Mouse (Mus musculus): Measurements from ENCODE around the gene Wdr82. TPM values are rescaled to one million over a fixed set of nuclear protein-coding genes. Genes with fewer than 3 reads are reported as not detected.

Wdr82 gene
- polyA plus RNA-seq, 1 experiment: 49.1 TPM

DNA sequence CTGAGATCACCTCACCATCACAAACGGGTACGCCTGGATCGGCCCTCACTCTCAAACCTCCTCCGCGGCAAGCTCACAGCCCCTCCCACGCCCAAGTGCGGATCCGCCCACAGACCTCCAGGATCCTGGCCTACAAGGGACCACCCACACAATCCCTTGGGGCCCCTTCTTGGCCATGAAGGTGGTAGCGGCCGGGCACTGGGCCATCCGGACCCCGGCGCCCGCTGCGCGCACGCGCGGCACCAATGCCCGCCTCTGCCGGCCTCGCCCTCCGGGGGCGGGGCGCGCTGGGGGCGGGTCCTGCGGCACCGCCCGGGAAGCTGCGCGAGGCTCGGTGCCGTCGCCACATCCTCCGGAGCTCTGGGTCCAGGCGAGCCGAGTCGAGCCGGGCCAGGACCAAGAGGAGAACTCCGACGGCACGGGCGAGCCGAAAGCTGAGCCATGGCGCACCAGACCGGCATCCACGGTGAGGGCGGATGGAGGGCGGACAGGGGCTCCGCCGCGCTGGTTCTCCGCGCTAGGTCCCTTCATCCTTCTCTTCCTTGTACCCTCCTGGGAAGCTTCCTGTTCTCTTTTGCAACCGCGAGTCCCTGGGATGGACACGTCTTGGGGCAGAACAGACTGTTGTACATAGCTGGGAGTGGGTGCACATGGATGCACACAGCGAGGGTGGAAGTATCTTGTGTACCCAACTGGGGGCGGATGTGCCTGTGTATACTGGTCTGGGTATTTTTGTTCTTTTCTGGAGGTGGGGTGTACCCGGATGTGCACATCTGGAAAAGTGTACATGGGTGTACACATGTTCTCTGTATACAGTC is 32.3 kb downstream of the Wdr82 start, which contains the start of gene Twf2:
Gene Twf2 (plus strand): TSS at position 290 of the 818 bp plus-strand sequence.
- under 1% methylated on average over 61 of the region's 61 CpGs for WGBS
- Histone ChIP-seq H3K4me1 (ENCODE audit: control insufficient read depth, insufficient read depth, low read length) (peaks cover 25% of the 10 kb centered on the region), H3K4me3 (replicated peaks; ENCODE audit: extremely low read depth, low read depth, low read length) (peak within 1 kb of the TSS; percentile 97)
- TF ChIP-seq POLR2A (IDR thresholded peaks at IDR 0.05; ENCODE audit: borderline replicate concordance, extremely low read depth, low read depth, low read length): peak; percentile 68; the same call in 1 of the 2 replicates
- TF ChIP-seq CTCF (IDR thresholded peaks at IDR 0.05; ENCODE audit: insufficient read depth, low read length): no peak
- peak; percentile 90 for DNase-seq

DNA sequence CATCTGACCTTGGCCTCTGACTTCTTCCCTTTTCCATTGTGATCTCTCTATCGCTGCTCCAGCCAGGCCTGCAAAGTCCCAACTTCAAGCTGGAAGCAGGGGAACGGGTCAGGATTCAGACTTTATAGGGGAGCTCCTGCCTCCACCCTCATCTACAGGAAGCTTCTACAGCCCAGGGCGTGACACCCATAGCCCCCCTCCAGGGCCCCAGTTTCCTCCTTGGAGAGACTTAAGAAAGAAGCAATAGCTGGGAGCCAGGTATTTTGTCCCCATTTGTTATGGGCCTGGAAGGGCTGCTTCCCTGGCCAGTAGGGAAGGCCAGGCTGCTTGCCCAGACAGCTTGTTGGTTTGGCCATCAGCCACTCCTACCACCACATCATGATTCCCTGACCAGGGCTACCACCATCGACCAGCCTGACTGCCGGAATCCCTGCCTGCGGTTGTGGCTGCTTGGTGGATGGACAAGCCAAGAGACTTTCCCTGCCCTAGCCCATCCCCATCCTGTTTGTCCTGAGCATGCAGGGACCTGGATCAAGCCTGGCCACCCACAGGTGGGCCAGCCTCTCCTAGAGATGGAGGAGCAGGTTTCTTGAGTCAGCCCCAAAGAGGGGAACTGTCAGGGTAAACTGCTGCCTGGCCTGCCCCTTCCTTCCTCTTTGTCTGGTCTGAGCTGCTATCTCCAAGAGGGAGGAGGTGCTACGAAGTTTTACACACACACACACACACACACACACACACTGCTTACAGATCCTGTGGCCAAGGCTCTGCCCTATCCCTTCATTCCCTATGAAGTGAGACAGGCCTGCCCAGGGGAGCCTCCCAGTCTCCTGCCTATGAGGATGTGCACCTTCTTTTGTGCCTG is 33.5 kb downstream of the Wdr82 start:
- peaks cover 22% of the 10 kb centered on the region for H3K4me1 ChIP-seq (ENCODE audit: control insufficient read depth, insufficient read depth, low read length)
- TF ChIP-seq CTCF (IDR thresholded peaks at IDR 0.05; ENCODE audit: insufficient read depth, low read length) (no peak), POLR2A (IDR thresholded peaks at IDR 0.05; ENCODE audit: borderline replicate concordance, extremely low read depth, low read depth, low read length) (no peak)
- no peak for DNase-seq
- 31% methylated on average over 7 of the region's 7 CpGs for WGBS
- peak overlapping the region; percentile 7 for H3K4me3 ChIP-seq (replicated peaks; ENCODE audit: extremely low read depth, low read depth, low read length)

DNA sequence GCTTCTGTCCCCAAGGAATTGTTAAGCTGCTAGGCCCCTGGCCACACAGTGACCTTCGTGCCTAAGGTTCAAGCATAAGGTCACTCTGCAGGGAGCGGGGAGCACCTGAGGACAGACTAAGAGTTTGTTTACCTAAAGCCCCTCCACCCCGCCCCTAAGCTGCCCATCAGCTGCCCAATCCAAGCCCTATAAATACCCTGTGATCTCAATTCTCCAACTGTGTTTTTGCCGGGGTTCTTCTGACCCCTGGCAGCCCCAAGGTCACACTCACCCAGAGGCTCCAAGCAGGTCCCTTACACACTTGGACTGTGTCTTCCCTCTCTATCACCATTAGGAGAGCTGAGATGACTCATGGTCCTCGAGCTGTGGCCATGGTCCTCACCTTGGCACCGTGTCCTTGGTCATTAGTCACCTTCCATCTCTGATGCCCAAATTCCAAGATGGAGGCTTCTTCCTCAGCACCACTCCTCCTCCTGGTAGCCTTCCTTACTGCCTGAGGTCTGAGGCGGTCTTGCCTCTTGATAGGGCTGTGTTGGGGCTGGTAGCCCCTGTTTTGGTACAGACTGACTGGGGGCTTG is 35.1 kb downstream of the Wdr82 start:
- TF ChIP-seq POLR2A (IDR thresholded peaks at IDR 0.05; ENCODE audit: borderline replicate concordance, extremely low read depth, low read depth, low read length) (no peak), CTCF (IDR thresholded peaks at IDR 0.05; ENCODE audit: insufficient read depth, low read length) (no peak)
- H3K4me1 ChIP-seq (ENCODE audit: control insufficient read depth, insufficient read depth, low read length): peaks cover 18% of the 10 kb centered on the region
- WGBS: 70% methylated on average over 7 of the region's 7 CpGs
- no peak overlapping the region for H3K4me3 ChIP-seq (replicated peaks; ENCODE audit: extremely low read depth, low read depth, low read length)
- DNase-seq: no peak

DNA sequence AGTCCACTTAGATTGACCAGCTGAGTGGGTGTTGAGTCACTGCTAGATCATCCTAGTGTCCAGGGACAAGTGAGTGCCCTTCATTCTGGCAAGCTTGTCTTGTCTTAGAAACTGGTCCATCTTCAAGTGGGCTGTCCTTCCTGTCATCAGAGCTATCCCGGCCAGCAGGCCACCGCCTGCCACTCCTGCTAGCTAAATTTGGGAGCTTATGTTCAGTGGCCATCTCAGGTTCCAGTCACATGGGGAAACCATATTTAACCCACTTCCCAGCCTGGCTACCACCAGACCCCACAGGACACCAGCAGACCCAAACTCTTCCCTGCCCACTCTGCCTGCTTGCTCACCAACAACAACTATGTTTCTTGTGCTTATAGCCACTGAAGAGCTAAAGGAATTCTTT is 35.8 kb downstream of the Wdr82 start:
- Histone ChIP-seq H3K4me1 (ENCODE audit: control insufficient read depth, insufficient read depth, low read length) (peaks cover 21% of the 10 kb centered on the region), H3K4me3 (replicated peaks; ENCODE audit: extremely low read depth, low read depth, low read length) (no peak overlapping the region)
- 47% methylated on average over 2 of the region's 2 CpGs for WGBS
- DNase-seq: no peak
- TF ChIP-seq CTCF (IDR thresholded peaks at IDR 0.05; ENCODE audit: insufficient read depth, low read length): no peak
- TF ChIP-seq POLR2A (IDR thresholded peaks at IDR 0.05; ENCODE audit: borderline replicate concordance, extremely low read depth, low read depth, low read length): no peak

GRCm38 (mm10) chr9:106208181-106208580 is 37.5 kb downstream of the Wdr82 start:
- no peak overlapping the region for H3K4me3 ChIP-seq (replicated peaks; ENCODE audit: extremely low read depth, low read depth, low read length)
- H3K4me1 ChIP-seq (ENCODE audit: control insufficient read depth, insufficient read depth, low read length): peaks cover 25% of the 10 kb centered on the region
- DNase-seq: no peak
- TF ChIP-seq CTCF (IDR thresholded peaks at IDR 0.05; ENCODE audit: insufficient read depth, low read length) (no peak), POLR2A (IDR thresholded peaks at IDR 0.05; ENCODE audit: borderline replicate concordance, extremely low read depth, low read depth, low read length) (no peak)
- WGBS: 79% methylated on average over 5 of the region's 5 CpGs

DNA sequence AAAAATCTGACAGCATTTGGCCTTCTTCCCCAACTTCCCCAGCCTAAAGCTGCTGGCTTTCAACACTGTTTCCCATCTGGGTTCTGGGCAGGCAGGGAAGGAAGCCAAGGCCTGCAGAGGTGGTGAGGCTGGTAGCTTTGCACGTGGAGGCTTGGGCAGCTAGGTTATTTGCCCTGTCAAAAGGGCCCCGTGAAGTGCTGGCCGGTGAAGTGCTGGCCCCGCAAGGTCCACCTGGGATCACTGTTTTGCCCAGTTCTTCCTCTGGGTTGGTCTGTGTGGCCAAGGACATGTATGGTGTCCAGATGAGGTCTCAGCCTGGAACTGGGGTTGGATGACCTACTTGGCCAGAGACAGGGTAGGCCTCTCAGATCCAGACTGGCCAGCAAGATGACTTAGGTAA is 39.2 kb downstream of the Wdr82 start:
- 74% methylated on average over 4 of the region's 4 CpGs for WGBS
- no peak for DNase-seq
- Histone ChIP-seq H3K4me3 (replicated peaks; ENCODE audit: extremely low read depth, low read depth, low read length) (no peak overlapping the region), H3K4me1 (ENCODE audit: control insufficient read depth, insufficient read depth, low read length) (peaks cover 19% of the 10 kb centered on the region)
- no peak for TF ChIP-seq CTCF (IDR thresholded peaks at IDR 0.05; ENCODE audit: insufficient read depth, low read length)
- no peak for TF ChIP-seq POLR2A (IDR thresholded peaks at IDR 0.05; ENCODE audit: borderline replicate concordance, extremely low read depth, low read depth, low read length)

GRCm38 (mm10) chr9:106210853-106211609 is 40.3 kb downstream of the Wdr82 start:
- Histone ChIP-seq H3K4me1 (ENCODE audit: control insufficient read depth, insufficient read depth, low read length) (peaks cover 16% of the 10 kb centered on the region), H3K4me3 (replicated peaks; ENCODE audit: extremely low read depth, low read depth, low read length) (no peak overlapping the region)
- 66% methylated on average over 9 of the region's 9 CpGs for WGBS
- no peak for DNase-seq
- TF ChIP-seq POLR2A (IDR thresholded peaks at IDR 0.05; ENCODE audit: borderline replicate concordance, extremely low read depth, low read depth, low read length): no peak
- no peak for TF ChIP-seq CTCF (IDR thresholded peaks at IDR 0.05; ENCODE audit: insufficient read depth, low read length)

GRCm38 (mm10) chr9:106211680-106212593 is 41.2 kb downstream of the Wdr82 start:
- peak; percentile 100 for TF ChIP-seq CTCF (IDR thresholded peaks at IDR 0.05; ENCODE audit: insufficient read depth, low read length)
- TF ChIP-seq POLR2A (IDR thresholded peaks at IDR 0.05; ENCODE audit: borderline replicate concordance, extremely low read depth, low read depth, low read length): peak; percentile 30; the same call in 1 of the 2 replicates
- WGBS: 26% methylated on average over 37 of the region's 37 CpGs
- peaks cover 12% of the 10 kb centered on the region for H3K4me1 ChIP-seq (ENCODE audit: control insufficient read depth, insufficient read depth, low read length)
- H3K4me3 ChIP-seq (replicated peaks; ENCODE audit: extremely low read depth, low read depth, low read length): peak overlapping the region; percentile 25
- DNase-seq: peak; percentile 86
